Mouse (Mus musculus) lung, postnatal 0 days (tissue): ENCODE measurements at regions not wholly inside any gene's neighbourhood (a gene's known extent, or its start where the extent isn't known, plus 50 kb on each side); places are given as distances from the start of the nearest gene placed in this dataset.

ENCODE experiments used
- CTCF ChIP-seq: IDR thresholded peaks from 2 replicates; pipeline ENCODE4 v1.5.1; 2016; ENCODE audit warnings: antibody characterized with exemption, mild to moderate bottlenecking
- EP300 ChIP-seq: IDR thresholded peaks from 2 replicates; pipeline ENCODE4 v1.6.1; 2016; ENCODE audit warnings: antibody characterized with exemption, mild to moderate bottlenecking, control low read depth

DNA sequence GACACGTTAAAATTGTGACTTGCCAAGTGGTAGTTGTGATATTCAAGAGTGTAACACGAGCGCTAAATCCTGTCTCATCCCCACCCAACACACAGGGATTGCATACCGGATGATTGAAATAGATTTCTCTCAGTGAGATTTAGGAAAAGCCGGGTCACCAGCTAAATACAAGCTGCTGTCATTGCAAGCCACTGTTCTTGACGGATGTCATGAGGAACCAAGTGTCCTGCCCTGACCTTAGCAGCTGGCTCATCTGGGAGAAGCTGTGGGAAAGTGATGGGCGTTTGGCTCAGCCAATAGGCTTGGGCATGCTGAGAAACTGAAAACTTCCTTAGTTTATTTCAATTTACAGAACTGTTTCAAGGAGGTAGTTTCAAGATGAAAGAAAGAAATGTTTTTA, 164.4 kb upstream of the Jmjd1c start:
- no peak for TF ChIP-seq CTCF
- no peak for TF ChIP-seq EP300
